Mouse (Mus musculus): Measurements from ENCODE around the gene Papss1.

- TF ChIP-seq CTCF (IDR thresholded peaks at IDR 0.05; ENCODE audit: extremely low read depth, insufficient read depth, low read length), result no peak
- TF ChIP-seq POLR2A (IDR thresholded peaks at IDR 0.05; ENCODE audit: extremely low read depth, insufficient read depth, low read length), result no peak
These were observed 40.8 kb upstream of the Papss1 start for GRCm38 (mm10) chr3:131523749-131524148.

All from cortical plate, adult 2 months (tissue).